Mouse (Mus musculus): Measurements from ENCODE around the gene H2-Q7.
"Not testable (repeated sequence)": the region's sequence is repeated elsewhere in the genome, so short reads cannot be mapped to it uniquely, and the experiment has no call there.

H2-Q7 gene

GRCm38 (mm10) chr17:35434836-35435235, 4.1 kb upstream of the H2-Q7 start:
- ATAC-seq (ENCODE audit: insufficient number of reproducible peaks, low FRiP score, low TSS enrichment), result not testable (repeated sequence)

GRCm38 (mm10) chr17:35435577-35435976, 3.4 kb upstream of the H2-Q7 start:
- ATAC-seq (ENCODE audit: insufficient number of reproducible peaks, low FRiP score, low TSS enrichment), result not testable (repeated sequence)

- ATAC-seq (ENCODE audit: insufficient number of reproducible peaks, low FRiP score, low TSS enrichment), result not testable (repeated sequence)
These were observed 1.5 kb upstream of the H2-Q7 start for GRCm38 (mm10) chr17:35437386-35437936.

GRCm38 (mm10) chr17:35438395-35438794, 560 bp upstream of the H2-Q7 start:
- ATAC-seq (ENCODE audit: insufficient number of reproducible peaks, low FRiP score, low TSS enrichment), result not testable (repeated sequence)

- not testable (repeated sequence) for ATAC-seq (ENCODE audit: insufficient number of reproducible peaks, low FRiP score, low TSS enrichment)
These were observed 366 bp downstream of the H2-Q7 start for GRCm38 (mm10) chr17:35439295-35439747.

- ATAC-seq (ENCODE audit: insufficient number of reproducible peaks, low FRiP score, low TSS enrichment), result not testable (repeated sequence)
These were observed 1.1 kb downstream of the H2-Q7 start for GRCm38 (mm10) chr17:35439925-35440645.

- not testable (repeated sequence) for ATAC-seq (ENCODE audit: insufficient number of reproducible peaks, low FRiP score, low TSS enrichment)
These were observed 3.4 kb downstream of the H2-Q7 start for GRCm38 (mm10) chr17:35442376-35442775.

GRCm38 (mm10) chr17:35444510-35444909, 5.6 kb downstream of the H2-Q7 start:
- ATAC-seq (ENCODE audit: insufficient number of reproducible peaks, low FRiP score, low TSS enrichment), result not testable (repeated sequence)

- not testable (repeated sequence) for ATAC-seq (ENCODE audit: insufficient number of reproducible peaks, low FRiP score, low TSS enrichment)
These were observed 19.3 kb downstream of the H2-Q7 start for GRCm38 (mm10) chr17:35458247-35458646.

GRCm38 (mm10) chr17:35460513-35461341, 21.8 kb downstream of the H2-Q7 start:
- not testable (repeated sequence) for ATAC-seq (ENCODE audit: insufficient number of reproducible peaks, low FRiP score, low TSS enrichment)

GRCm38 (mm10) chr17:35465651-35466050, 26.7 kb downstream of the H2-Q7 start:
- ATAC-seq (ENCODE audit: insufficient number of reproducible peaks, low FRiP score, low TSS enrichment), result not testable (repeated sequence)

- not testable (repeated sequence) for ATAC-seq (ENCODE audit: insufficient number of reproducible peaks, low FRiP score, low TSS enrichment)
These were observed 30.0 kb downstream of the H2-Q7 start for GRCm38 (mm10) chr17:35468936-35469335.

- no peak for ATAC-seq (ENCODE audit: insufficient number of reproducible peaks, low FRiP score, low TSS enrichment)
These were observed 31.1 kb downstream of the H2-Q7 start, which contains the start of gene H2-Q10 for GRCm38 (mm10) chr17:35469842-35470751. Gene H2-Q10, plus strand, starts transcription at chr17:35470089.

GRCm38 (mm10) chr17:35484066-35484465, 45.1 kb downstream of the H2-Q7 start:
- no peak for ATAC-seq (ENCODE audit: insufficient number of reproducible peaks, low FRiP score, low TSS enrichment)

GRCm38 (mm10) chr17:35485702-35486101, 46.7 kb downstream of the H2-Q7 start:
- ATAC-seq (ENCODE audit: insufficient number of reproducible peaks, low FRiP score, low TSS enrichment), result no peak

GRCm38 (mm10) chr17:35486726-35487125, 47.8 kb downstream of the H2-Q7 start:
- no peak for ATAC-seq (ENCODE audit: insufficient number of reproducible peaks, low FRiP score, low TSS enrichment)

- no peak for ATAC-seq (ENCODE audit: insufficient number of reproducible peaks, low FRiP score, low TSS enrichment)
These were observed 49.1 kb downstream of the H2-Q7 start for GRCm38 (mm10) chr17:35488041-35488440.

GRCm38 (mm10) chr17:35490320-35490719, 51.4 kb downstream of the H2-Q7 start:
- no peak for ATAC-seq (ENCODE audit: insufficient number of reproducible peaks, low FRiP score, low TSS enrichment)
